Mouse (Mus musculus) limb, embryonic 15.5 days (tissue): Measurements from ENCODE around the gene Gpld1. TPM values are rescaled to one million over a fixed set of nuclear protein-coding genes. Genes with fewer than 3 reads are reported as not detected.
"Not testable (repeated sequence)": the region's sequence is repeated elsewhere in the genome, so short reads cannot be mapped to it uniquely, and the experiment has no call there.

Experiments
- ATAC-seq: fragments of 200-750 bp; cut with Nextera tagmentation; 2 replicates; pipeline ENCODE4 v1.8.0; 2017; ENCODE audit warnings: low read depth, moderate TSS enrichment; ENCODE audit not compliant: insufficient number of reproducible peaks, low FRiP score, low TSS enrichment
- H3K27ac ChIP-seq: fragments of 300-500 bp; sonication (generic); 2 replicates; pipeline ENCODE4 v1.5.1; 2015; ENCODE audit warnings: moderate library complexity, mild to moderate bottlenecking, inconsistent platforms
- H3K27me3 ChIP-seq: fragments of 300-500 bp; sonication (generic); 2 replicates; pipeline ENCODE4 v1.6.1; 2015; ENCODE audit warnings: inconsistent platforms
- H3K36me3 ChIP-seq: fragments of 300-500 bp; sonication (generic); 2 replicates; pipeline ENCODE4 v1.6.1; 2015; ENCODE audit warnings: inconsistent platforms
- H3K4me1 ChIP-seq: fragments of 300-500 bp; sonication (generic); 2 replicates; pipeline ENCODE4 v1.6.1; 2015; ENCODE audit warnings: inconsistent platforms
- H3K4me2 ChIP-seq: fragments of 300-500 bp; sonication (generic); 2 replicates; pipeline ENCODE4 v1.6.1; 2015; ENCODE audit warnings: mild to moderate bottlenecking, inconsistent platforms
- H3K4me3 ChIP-seq: fragments of 300-500 bp; sonication (generic); 2 replicates; pipeline ENCODE4 v1.5.1; 2015; ENCODE audit warnings: mild to moderate bottlenecking, inconsistent platforms
- H3K9ac ChIP-seq: fragments of 300-500 bp; sonication (generic); 2 replicates; pipeline ENCODE4 v1.6.1; 2015; ENCODE audit warnings: inconsistent platforms
- H3K9me3 ChIP-seq: fragments of 300-500 bp; sonication (generic); 2 replicates; pipeline ENCODE4 v1.6.1; 2016; ENCODE audit warnings: inconsistent platforms
- WGBS: fragments of 180-500 bp; shearing (Covaris S2); methylation state at CpG from one replicate; pipeline ENCODE4 v1.1.7; 2015; 5-methylcytosine and 5-hydroxymethylcytosine counted together
- polyA plus RNA-seq: library from polyadenylated mRNA; unstranded; fragments of >200 nt; fragmentation: Nextera tagmentation; extraction: Ambion mirVana; gene quantifications from 2 replicates; pipeline ENCODE4 v1.2.1, GENCODE M21; 2015

The Gpld1 gene
- polyA plus RNA-seq, 1 experiment from 2014 or later: 4.6 TPM

GRCm38 (mm10) chr13:24952659-24953058 lies 9.7 kb downstream of the Gpld1 start:
- 62% methylated on average over 7 of the region's 7 CpGs for WGBS
- H3K4me3 ChIP-seq: no peak overlapping the region
- no peak overlapping the region for H3K4me2 ChIP-seq
- H3K4me1 ChIP-seq: no peaks in the 10 kb centered on the region
- no peaks in the 10 kb centered on the region for H3K9me3 ChIP-seq
- no peak overlapping the region for H3K9ac ChIP-seq
- H3K27ac ChIP-seq: no peak overlapping the region
- no peaks in the 10 kb centered on the region; the same call in 1 of the 2 replicates for H3K27me3 ChIP-seq
- no peak for ATAC-seq
- no peaks in the 10 kb centered on the region for H3K36me3 ChIP-seq

GRCm38 (mm10) chr13:24955091-24955490 lies 12.1 kb downstream of the Gpld1 start:
- Histone ChIP-seq H3K9me3 (no peaks in the 10 kb centered on the region), H3K36me3 (no peaks in the 10 kb centered on the region), H3K4me2 (no peak overlapping the region), H3K4me1 (no peaks in the 10 kb centered on the region), H3K4me3 (no peak overlapping the region), H3K9ac (no peak overlapping the region), H3K27me3 (no peaks in the 10 kb centered on the region; the same call in 1 of the 2 replicates), H3K27ac (no peak overlapping the region)
- no peak for ATAC-seq
- WGBS: 31% methylated on average over 11 of the region's 11 CpGs

- Histone ChIP-seq H3K27ac (no peak overlapping the region), H3K9ac (no peak overlapping the region), H3K4me2 (no peak overlapping the region), H3K36me3 (no peaks in the 10 kb centered on the region), H3K9me3 (no peaks in the 10 kb centered on the region), H3K4me1 (no peaks in the 10 kb centered on the region), H3K27me3 (no peaks in the 10 kb centered on the region; the same call in 1 of the 2 replicates), H3K4me3 (no peak overlapping the region)
- WGBS: 9% methylated on average over 10 of the region's 10 CpGs
- no peak for ATAC-seq
These were observed 12.5 kb downstream of the Gpld1 start for GRCm38 (mm10) chr13:24955500-24955899.

- no peak overlapping the region for H3K4me2 ChIP-seq
- no peak overlapping the region for H3K4me3 ChIP-seq
- WGBS: 70% methylated on average over 11 of the region's 11 CpGs
- no peak for ATAC-seq
- H3K4me1 ChIP-seq: no peaks in the 10 kb centered on the region
- H3K9me3 ChIP-seq: no peaks in the 10 kb centered on the region
- H3K9ac ChIP-seq: no peak overlapping the region
- H3K27me3 ChIP-seq: no peaks in the 10 kb centered on the region; the same call in 1 of the 2 replicates
- no peak overlapping the region for H3K27ac ChIP-seq
- H3K36me3 ChIP-seq: no peaks in the 10 kb centered on the region
These were observed 15.7 kb downstream of the Gpld1 start for GRCm38 (mm10) chr13:24958671-24959070.

DNA sequence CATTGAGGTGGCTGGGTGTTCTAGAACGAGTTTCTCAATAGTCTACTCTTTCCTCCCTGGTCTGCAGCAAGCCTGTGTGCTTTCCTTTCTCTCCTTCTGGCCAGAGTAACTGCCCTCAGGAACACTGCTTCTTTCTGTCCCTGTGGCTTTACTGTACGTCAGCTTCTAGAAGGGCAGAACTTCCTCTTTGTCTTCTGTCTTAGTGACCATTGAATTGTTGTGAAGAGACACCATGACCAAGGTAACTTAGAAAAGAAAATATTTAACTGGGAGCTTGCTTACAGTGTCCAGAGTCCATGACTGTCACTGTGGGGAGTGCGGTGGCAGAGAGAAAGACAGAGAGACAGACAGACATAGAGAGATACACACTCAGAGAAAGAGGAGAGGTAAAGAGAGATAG lies 17.1 kb downstream of the Gpld1 start:
- no peak for ATAC-seq
- Histone ChIP-seq H3K9me3 (no peaks in the 10 kb centered on the region), H3K9ac (no peak overlapping the region), H3K4me2 (no peak overlapping the region), H3K4me3 (no peak overlapping the region), H3K36me3 (no peaks in the 10 kb centered on the region), H3K4me1 (peaks cover under 1% of the 10 kb centered on the region; the same call in 1 of the 2 replicates), H3K27ac (no peak overlapping the region), H3K27me3 (no peaks in the 10 kb centered on the region; the same call in 1 of the 2 replicates)
- WGBS: 77% methylated on average over 3 of the region's 3 CpGs

DNA sequence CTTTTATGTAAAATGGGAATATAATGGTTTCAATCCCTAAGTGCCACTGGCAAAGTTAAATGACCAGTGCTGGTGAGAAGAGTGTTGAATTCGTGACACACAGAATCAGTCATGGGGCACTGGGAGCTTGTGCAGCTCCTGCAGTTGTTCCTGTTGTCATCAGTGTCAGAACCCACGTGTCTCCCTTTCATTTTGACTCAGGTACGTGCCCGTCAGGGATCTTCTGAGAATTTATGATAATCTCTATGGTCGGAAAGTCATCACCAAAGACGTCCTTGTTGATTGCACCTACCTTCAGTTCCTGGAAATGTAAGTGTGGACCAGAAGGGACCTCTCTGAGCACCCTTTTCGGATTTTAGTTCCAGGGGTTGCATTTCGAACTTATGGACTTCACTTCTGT lies 19.2 kb downstream of the Gpld1 start:
- H3K4me1 ChIP-seq: peaks cover 9% of the 10 kb centered on the region; the same call in 1 of the 2 replicates
- H3K27ac ChIP-seq: no peak overlapping the region
- no peak overlapping the region for H3K4me2 ChIP-seq
- no peaks in the 10 kb centered on the region for H3K36me3 ChIP-seq
- WGBS: 83% methylated on average over 8 of the region's 8 CpGs
- H3K27me3 ChIP-seq: no peaks in the 10 kb centered on the region
- H3K9me3 ChIP-seq: no peaks in the 10 kb centered on the region
- no peak for ATAC-seq
- no peak overlapping the region for H3K4me3 ChIP-seq
- no peak overlapping the region for H3K9ac ChIP-seq

- Histone ChIP-seq H3K9me3 (no peaks in the 10 kb centered on the region), H3K27ac (no peak overlapping the region), H3K36me3 (no peaks in the 10 kb centered on the region), H3K4me2 (peak overlapping the region; percentile 52), H3K4me1 (peaks cover 9% of the 10 kb centered on the region; the same call in 1 of the 2 replicates), H3K27me3 (no peaks in the 10 kb centered on the region), H3K9ac (no peak overlapping the region), H3K4me3 (peak overlapping the region; percentile 29)
- ATAC-seq: no peak
- 11% methylated on average over 15 of the region's 15 CpGs for WGBS
These were observed 22.3 kb downstream of the Gpld1 start for GRCm38 (mm10) chr13:24965130-24965845.

DNA sequence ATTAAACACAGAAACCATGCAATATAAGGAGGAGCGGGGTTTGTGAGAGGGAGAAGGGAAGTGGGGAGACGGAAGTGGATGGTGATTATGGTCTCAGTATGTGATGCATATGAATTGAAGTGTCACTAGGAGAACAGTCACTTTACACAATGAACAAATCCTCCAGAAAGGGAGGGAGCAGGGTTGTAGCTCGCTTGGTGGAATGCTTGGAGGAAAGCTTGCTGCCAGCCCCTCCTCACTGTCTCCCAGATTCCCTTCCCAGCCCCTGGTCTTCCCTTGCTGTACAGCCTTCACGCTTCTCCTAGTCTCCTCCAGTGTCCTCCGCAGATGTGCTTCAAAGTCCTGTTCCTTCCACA lies 22.9 kb downstream of the Gpld1 start:
- no peak overlapping the region for H3K9ac ChIP-seq
- no peaks in the 10 kb centered on the region for H3K9me3 ChIP-seq
- no peaks in the 10 kb centered on the region for H3K36me3 ChIP-seq
- ATAC-seq: no peak
- peak overlapping the region; percentile 29 for H3K4me3 ChIP-seq
- peaks cover 9% of the 10 kb centered on the region; the same call in 1 of the 2 replicates for H3K4me1 ChIP-seq
- H3K27ac ChIP-seq: no peak overlapping the region
- no peaks in the 10 kb centered on the region for H3K27me3 ChIP-seq
- WGBS: 27% methylated on average over 5 of the region's 5 CpGs
- peak overlapping the region; percentile 52 for H3K4me2 ChIP-seq

DNA sequence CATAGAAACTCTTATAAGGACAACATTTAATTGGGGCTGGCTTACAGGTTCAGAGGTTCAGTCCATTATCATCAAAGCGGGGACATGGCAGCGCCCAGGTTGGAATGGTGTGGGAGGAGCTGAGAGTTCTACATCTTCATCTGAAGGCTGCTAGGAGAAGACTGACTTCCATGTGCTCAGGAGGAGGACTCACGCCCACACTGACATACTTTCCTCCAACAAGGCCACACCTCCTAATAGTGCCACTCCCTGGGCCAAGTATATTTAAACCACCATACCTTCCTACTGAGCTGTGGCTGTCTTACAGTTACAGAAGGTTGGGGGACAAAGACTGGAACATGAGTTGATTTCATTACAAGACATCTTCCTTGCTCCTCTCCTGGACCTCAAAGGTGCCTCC lies 28.8 kb downstream of the Gpld1 start:
- WGBS: 80% methylated on average over 3 of the region's 3 CpGs
- ATAC-seq, H3K4me3 ChIP-seq: not testable (repeated sequence)

GRCm38 (mm10) chr13:24976384-24976783 lies 33.4 kb downstream of the Gpld1 start:
- Histone ChIP-seq H3K27me3 (no peaks in the 10 kb centered on the region), H3K36me3 (no peaks in the 10 kb centered on the region), H3K9me3 (no peaks in the 10 kb centered on the region), H3K4me3 (no peak overlapping the region), H3K9ac (no peak overlapping the region), H3K27ac (no peak overlapping the region), H3K4me1 (no peaks in the 10 kb centered on the region), H3K4me2 (no peak overlapping the region)
- ATAC-seq: no peak
- 42% methylated on average over 4 of the region's 4 CpGs for WGBS

More for the DNA sequence above, 28.8 kb downstream of the Gpld1 start:
- H3K27me3 ChIP-seq, H3K9ac ChIP-seq, H3K4me2 ChIP-seq, H3K27ac ChIP-seq, H3K9me3 ChIP-seq, H3K4me1 ChIP-seq, H3K36me3 ChIP-seq: not testable (repeated sequence)

DNA sequence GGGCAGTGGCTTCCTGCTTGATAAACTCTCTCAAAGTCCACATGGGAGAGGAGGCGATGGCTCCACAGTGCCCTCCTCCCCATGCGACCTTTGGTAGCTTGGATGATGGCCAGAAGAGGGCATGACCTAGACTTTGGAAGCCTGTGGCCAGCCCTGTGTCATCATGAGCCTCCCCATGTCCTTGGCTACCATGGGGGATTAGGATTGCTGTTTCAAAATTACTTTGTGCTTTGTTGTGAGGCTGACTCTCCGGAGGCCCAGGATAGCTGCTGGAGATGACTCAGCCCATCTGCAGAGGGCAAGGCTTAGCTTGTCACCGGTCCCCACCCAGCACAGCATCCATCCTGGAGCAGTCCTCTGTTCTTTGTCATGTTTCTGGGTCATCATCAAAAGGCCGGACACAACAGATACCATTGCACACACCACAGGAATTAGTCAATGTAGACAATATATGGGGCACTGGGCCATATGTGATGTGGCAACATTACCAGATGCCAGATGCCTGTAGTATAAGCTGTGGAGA lies 34.9 kb downstream of the Gpld1 start:
- Histone ChIP-seq H3K9me3 (no peaks in the 10 kb centered on the region), H3K36me3 (no peaks in the 10 kb centered on the region), H3K4me3 (no peak overlapping the region), H3K4me2 (no peak overlapping the region), H3K9ac (no peak overlapping the region), H3K27ac (no peak overlapping the region), H3K4me1 (no peaks in the 10 kb centered on the region), H3K27me3 (no peaks in the 10 kb centered on the region)
- no peak for ATAC-seq
- WGBS: 78% methylated on average over 5 of the region's 5 CpGs

- no peaks in the 10 kb centered on the region for H3K36me3 ChIP-seq
- no peak overlapping the region for H3K4me3 ChIP-seq
- ATAC-seq: no peak
- 80% methylated on average over 6 of the region's 6 CpGs for WGBS
- H3K9me3 ChIP-seq: no peaks in the 10 kb centered on the region
- H3K4me1 ChIP-seq: no peaks in the 10 kb centered on the region
- H3K27ac ChIP-seq: no peak overlapping the region
- H3K4me2 ChIP-seq: no peak overlapping the region
- H3K9ac ChIP-seq: no peak overlapping the region
- no peaks in the 10 kb centered on the region for H3K27me3 ChIP-seq
These were observed 38.1 kb downstream of the Gpld1 start for GRCm38 (mm10) chr13:24981031-24981430.
